Mouse (Mus musculus): ENCODE measurements around the gene Fgfr2. TPM values are rescaled to one million over a fixed set of nuclear protein-coding genes. Genes with fewer than 3 reads are reported as not detected.

Gene Fgfr2
- total RNA-seq, 1 experiment, result 37.5 TPM

DNA sequence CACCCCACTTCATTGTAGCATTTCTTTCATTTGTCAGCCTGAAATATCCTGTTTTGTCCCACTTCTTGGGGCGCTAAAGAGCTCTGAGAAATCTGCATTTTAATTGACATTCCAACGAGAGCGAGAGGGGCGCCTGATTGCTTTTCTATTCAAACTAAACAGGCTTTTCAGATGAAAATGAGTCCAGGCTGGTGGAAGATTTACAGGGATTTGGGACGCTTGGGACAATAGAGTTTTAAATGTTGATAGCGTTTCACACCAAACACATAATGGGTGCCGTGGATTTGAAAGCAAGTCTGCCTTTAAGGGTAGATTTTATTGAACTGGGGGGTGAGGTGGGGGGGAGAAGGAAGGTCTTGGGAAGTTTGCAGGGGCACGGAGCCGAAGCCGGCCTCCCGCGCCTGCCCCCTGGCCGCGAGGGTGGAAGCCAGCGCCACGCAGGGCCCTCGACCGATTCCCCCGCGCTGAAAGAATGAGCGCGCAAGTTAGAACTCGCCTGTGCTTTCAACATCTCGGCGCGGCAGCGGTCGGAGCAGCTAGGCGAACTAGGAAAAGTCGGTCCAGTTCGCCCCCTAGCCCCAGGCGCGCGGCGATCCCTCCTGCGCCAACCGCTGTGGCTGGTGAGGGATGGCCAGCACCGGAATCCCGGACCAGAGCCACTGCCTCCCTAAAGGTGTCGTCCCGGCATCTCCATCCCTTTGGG is 2858.4 kb downstream of the Fgfr2 start:
- peaks cover 5% of the 10 kb centered on the region; the same call in 1 of the 2 replicates for H3K36me3 ChIP-seq (ENCODE audit: control insufficient read depth, insufficient read depth, low read length, poor library complexity, severe bottlenecking)
- H3K9me3 ChIP-seq (ENCODE audit: control insufficient read depth, insufficient read depth, low read depth, low read length), result no peaks in the 10 kb centered on the region
- peaks cover 0 to 10% of the 10 kb centered on the region in 2 experiments; a peak in 2 of 4 replicates for H3K4me1 ChIP-seq (ENCODE audit: control insufficient read depth in 2 of 2, insufficient read depth in 2 of 2, low read length in 2 of 2, poor library complexity in 1 of 2)
- peak; percentile 42; the same call in 1 of the 2 replicates for TF ChIP-seq MAFK (IDR thresholded peaks at IDR 0.05; ENCODE audit: insufficient read depth, low read depth, low read length)
- no peak for TF ChIP-seq CHD2 (IDR thresholded peaks at IDR 0.05; ENCODE audit: low read depth, low read length)
- in situ Hi-C loops (cut with MboI; ENCODE audit: low sequenced_read_pairs in 2 of 2, unreplicated experiment in 2 of 2), result no loop called here
- DNase-seq (ENCODE audit: low read depth, low spot score), result no peak
- peak overlapping the region; percentile 66 for H3K9ac ChIP-seq (ENCODE audit: insufficient read depth, low read depth, low read length, poor library complexity, severe bottlenecking)
- H3K27ac ChIP-seq (ENCODE audit: insufficient read depth, low read depth, low read length, poor library complexity, severe bottlenecking), result no peak overlapping the region
- H3K4me3 ChIP-seq (ENCODE audit: insufficient read depth in 1 of 2, low read depth in 1 of 2, low read length in 2 of 2, poor library complexity in 1 of 2, severe bottlenecking in 1 of 2), result peak overlapping the region; percentile 71 to 83

DNA sequence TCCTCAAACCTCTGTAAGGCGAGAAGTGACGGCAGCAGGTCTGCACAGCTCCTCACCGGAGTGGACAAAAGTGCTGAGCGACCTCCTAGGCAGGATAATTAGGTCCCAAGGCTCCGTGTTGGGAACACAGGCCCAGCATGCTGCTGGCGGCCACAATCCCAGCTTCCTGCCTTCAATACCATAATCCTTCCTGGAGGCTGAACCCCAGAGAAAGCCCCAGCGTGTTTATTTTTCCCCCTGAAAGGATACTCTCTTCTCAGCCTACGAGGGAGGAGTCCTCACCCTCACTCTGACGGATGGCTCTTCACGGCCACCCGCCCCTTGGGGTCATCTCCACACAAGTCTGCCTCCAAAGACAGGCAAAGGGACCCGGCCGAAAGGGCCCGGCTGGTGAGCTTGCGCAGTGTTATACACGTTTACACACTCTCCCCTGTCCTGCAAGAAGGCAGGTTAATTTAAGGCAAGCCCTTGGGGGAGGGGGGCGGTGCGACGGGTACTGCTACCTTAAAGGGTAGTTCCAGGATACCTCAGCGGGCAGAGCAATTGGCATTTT is 2859.3 kb downstream of the Fgfr2 start:
- TF ChIP-seq CHD2 (IDR thresholded peaks at IDR 0.05; ENCODE audit: low read depth, low read length), result no peak
- no peak for TF ChIP-seq ZNF384 (IDR thresholded peaks at IDR 0.05; ENCODE audit: low read depth, low read length)
- no peak for TF ChIP-seq HCFC1 (IDR thresholded peaks at IDR 0.05; ENCODE audit: borderline replicate concordance, insufficient read depth, low read length)
- no peak for TF ChIP-seq MAFK (IDR thresholded peaks at IDR 0.05; ENCODE audit: insufficient read depth, low read depth, low read length)
- in situ Hi-C loops (cut with MboI; ENCODE audit: low sequenced_read_pairs in 2 of 2, unreplicated experiment in 2 of 2), result no loop called here
- H3K36me3 ChIP-seq (ENCODE audit: control insufficient read depth, insufficient read depth, low read length, poor library complexity, severe bottlenecking), result peaks cover 5% of the 10 kb centered on the region; the same call in 1 of the 2 replicates
- no peaks in the 10 kb centered on the region for H3K9me3 ChIP-seq (ENCODE audit: control insufficient read depth, insufficient read depth, low read depth, low read length)
- no peak overlapping the region for H3K9ac ChIP-seq (ENCODE audit: insufficient read depth, low read depth, low read length, poor library complexity, severe bottlenecking)
- DNase-seq (ENCODE audit: low read depth, low spot score), result no peak
- H3K27ac ChIP-seq (ENCODE audit: insufficient read depth, low read depth, low read length, poor library complexity, severe bottlenecking), result no peak overlapping the region
- H3K4me3 ChIP-seq (ENCODE audit: insufficient read depth in 1 of 2, low read depth in 1 of 2, low read length in 2 of 2, poor library complexity in 1 of 2, severe bottlenecking in 1 of 2), result peak overlapping the region; percentile 36 to 83; a peak in 3 of 4 replicates
- H3K4me1 ChIP-seq (ENCODE audit: control insufficient read depth in 2 of 2, insufficient read depth in 2 of 2, low read length in 2 of 2, poor library complexity in 1 of 2), result peaks cover 0 to 10% of the 10 kb centered on the region in 2 experiments; a peak in 2 of 4 replicates

DNA sequence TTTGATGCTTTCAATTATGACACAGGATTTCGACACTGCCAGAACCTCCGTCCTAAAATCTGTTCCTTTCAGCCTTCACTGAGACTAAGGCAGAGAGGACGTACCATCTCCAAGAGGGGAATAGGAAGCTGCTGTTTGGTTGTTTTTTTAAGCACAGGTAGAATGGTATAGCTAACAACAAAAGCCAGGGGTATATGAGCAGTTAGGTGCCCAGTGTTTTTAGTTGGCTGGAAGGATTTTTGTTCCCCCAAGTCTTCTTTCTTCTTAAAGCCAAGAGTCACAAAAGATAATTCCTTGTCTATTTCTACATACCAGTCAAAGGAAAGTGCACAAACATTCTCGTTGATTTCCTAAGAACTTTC is 2859.9 kb downstream of the Fgfr2 start:
- Histone ChIP-seq H3K27ac (ENCODE audit: insufficient read depth, low read depth, low read length, poor library complexity, severe bottlenecking) (no peak overlapping the region), H3K9me3 (ENCODE audit: control insufficient read depth, insufficient read depth, low read depth, low read length) (no peaks in the 10 kb centered on the region), H3K4me3 (ENCODE audit: insufficient read depth in 1 of 2, low read depth in 1 of 2, low read length in 2 of 2, poor library complexity in 1 of 2, severe bottlenecking in 1 of 2) (no peak overlapping the region), H3K4me1 (ENCODE audit: control insufficient read depth in 2 of 2, insufficient read depth in 2 of 2, low read length in 2 of 2, poor library complexity in 1 of 2) (peaks cover 0 to 13% of the 10 kb centered on the region in 2 experiments; a peak in 2 of 4 replicates), H3K9ac (ENCODE audit: insufficient read depth, low read depth, low read length, poor library complexity, severe bottlenecking) (no peak overlapping the region), H3K36me3 (ENCODE audit: control insufficient read depth, insufficient read depth, low read length, poor library complexity, severe bottlenecking) (peaks cover 5% of the 10 kb centered on the region; the same call in 1 of the 2 replicates)
- no peak for DNase-seq (ENCODE audit: low read depth, low spot score)
- in situ Hi-C loops (cut with MboI; ENCODE audit: low sequenced_read_pairs in 2 of 2, unreplicated experiment in 2 of 2), result no loop called here
- TF ChIP-seq HCFC1 (IDR thresholded peaks at IDR 0.05; ENCODE audit: borderline replicate concordance, insufficient read depth, low read length) (no peak), CHD2 (IDR thresholded peaks at IDR 0.05; ENCODE audit: low read depth, low read length) (no peak), ZC3H11A (IDR thresholded peaks at IDR 0.05; ENCODE audit: borderline replicate concordance, low read depth, low read length) (no peak), MAFK (IDR thresholded peaks at IDR 0.05; ENCODE audit: insufficient read depth, low read depth, low read length) (no peak), ZNF384 (IDR thresholded peaks at IDR 0.05; ENCODE audit: low read depth, low read length) (no peak)

DNA sequence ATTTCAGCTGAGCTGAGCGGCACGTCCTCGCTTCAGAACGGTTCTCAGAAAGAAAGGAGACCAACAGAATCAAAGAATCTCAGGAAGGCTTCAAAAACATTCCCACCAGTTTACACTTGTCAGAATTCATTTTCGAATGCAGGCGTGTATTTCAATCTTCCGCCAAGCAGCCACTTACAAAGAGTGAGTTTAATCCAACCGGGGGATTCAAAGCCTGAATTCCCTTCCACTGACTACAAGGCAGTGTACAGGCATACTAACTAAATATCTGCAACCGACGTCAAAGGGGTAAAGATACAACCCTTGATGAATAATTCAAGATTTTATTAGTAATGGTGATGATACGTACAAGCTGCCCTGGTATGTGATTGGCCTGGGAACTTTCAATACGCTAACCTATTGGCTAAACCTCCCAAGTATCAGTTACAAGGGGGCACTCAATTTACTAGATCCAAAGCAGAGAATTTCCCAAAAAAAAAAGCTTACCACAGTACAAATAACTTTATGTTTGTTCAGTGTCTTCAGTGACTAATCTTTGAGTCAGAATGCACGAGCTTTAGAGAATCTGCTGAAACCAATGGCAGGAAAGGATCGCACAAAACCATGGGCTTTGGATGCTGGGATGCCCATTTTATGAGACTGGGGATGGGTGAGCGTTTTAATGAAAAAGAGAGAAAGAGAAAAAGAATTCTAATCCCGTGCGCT is 2860.5 kb downstream of the Fgfr2 start:
- Histone ChIP-seq H3K27ac (ENCODE audit: insufficient read depth, low read depth, low read length, poor library complexity, severe bottlenecking) (no peak overlapping the region), H3K4me3 (ENCODE audit: insufficient read depth in 1 of 2, low read depth in 1 of 2, low read length in 2 of 2, poor library complexity in 1 of 2, severe bottlenecking in 1 of 2) (no peak overlapping the region), H3K4me1 (ENCODE audit: control insufficient read depth in 2 of 2, insufficient read depth in 2 of 2, low read length in 2 of 2, poor library complexity in 1 of 2) (peaks cover 0 to 13% of the 10 kb centered on the region in 2 experiments; a peak in 2 of 4 replicates), H3K9me3 (ENCODE audit: control insufficient read depth, insufficient read depth, low read depth, low read length) (no peaks in the 10 kb centered on the region), H3K36me3 (ENCODE audit: control insufficient read depth, insufficient read depth, low read length, poor library complexity, severe bottlenecking) (peaks cover 5% of the 10 kb centered on the region; the same call in 1 of the 2 replicates), H3K9ac (ENCODE audit: insufficient read depth, low read depth, low read length, poor library complexity, severe bottlenecking) (no peak overlapping the region)
- TF ChIP-seq ZC3H11A (IDR thresholded peaks at IDR 0.05; ENCODE audit: borderline replicate concordance, low read depth, low read length) (no peak), HCFC1 (IDR thresholded peaks at IDR 0.05; ENCODE audit: borderline replicate concordance, insufficient read depth, low read length) (no peak), MAFK (IDR thresholded peaks at IDR 0.05; ENCODE audit: insufficient read depth, low read depth, low read length) (no peak), ZNF384 (IDR thresholded peaks at IDR 0.05; ENCODE audit: low read depth, low read length) (no peak), CHD2 (IDR thresholded peaks at IDR 0.05; ENCODE audit: low read depth, low read length) (no peak)
- in situ Hi-C loops (cut with MboI; ENCODE audit: low sequenced_read_pairs in 2 of 2, unreplicated experiment in 2 of 2), result no loop called here
- no peak for DNase-seq (ENCODE audit: low read depth, low spot score)
